Mouse (Mus musculus): Measurements from ENCODE around the gene Vamp2. TPM values are rescaled to one million over a fixed set of nuclear protein-coding genes. Genes with fewer than 3 reads are reported as not detected.

Vamp2 gene
- total RNA-seq, 2 experiments from 2014 or later: 7.2 to 59.2 TPM

- ATAC-seq (replicated peaks; ENCODE audit: poor library complexity, severe bottlenecking): peak; percentile 22
These were observed 35.6 kb downstream of the Vamp2 start for GRCm38 (mm10) chr11:69123693-69124497.

DNA sequence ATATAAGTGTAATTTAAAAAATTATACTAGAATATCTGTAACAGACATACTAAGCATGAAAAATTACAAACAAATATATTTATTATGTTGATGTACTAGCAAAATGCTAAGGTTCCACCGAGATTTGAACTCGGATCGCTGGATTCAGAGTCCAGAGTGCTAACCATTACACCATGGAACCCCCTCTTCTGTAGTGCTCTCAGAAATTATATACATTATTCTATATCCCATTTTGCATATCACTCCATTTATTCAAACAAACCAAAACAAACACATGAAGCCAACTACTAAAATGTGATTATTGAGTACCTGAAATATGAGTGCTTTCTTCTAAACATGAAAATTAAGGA is 36.2 kb downstream of the Vamp2 start:
- ATAC-seq (replicated peaks; ENCODE audit: poor library complexity, severe bottlenecking): no peak

DNA sequence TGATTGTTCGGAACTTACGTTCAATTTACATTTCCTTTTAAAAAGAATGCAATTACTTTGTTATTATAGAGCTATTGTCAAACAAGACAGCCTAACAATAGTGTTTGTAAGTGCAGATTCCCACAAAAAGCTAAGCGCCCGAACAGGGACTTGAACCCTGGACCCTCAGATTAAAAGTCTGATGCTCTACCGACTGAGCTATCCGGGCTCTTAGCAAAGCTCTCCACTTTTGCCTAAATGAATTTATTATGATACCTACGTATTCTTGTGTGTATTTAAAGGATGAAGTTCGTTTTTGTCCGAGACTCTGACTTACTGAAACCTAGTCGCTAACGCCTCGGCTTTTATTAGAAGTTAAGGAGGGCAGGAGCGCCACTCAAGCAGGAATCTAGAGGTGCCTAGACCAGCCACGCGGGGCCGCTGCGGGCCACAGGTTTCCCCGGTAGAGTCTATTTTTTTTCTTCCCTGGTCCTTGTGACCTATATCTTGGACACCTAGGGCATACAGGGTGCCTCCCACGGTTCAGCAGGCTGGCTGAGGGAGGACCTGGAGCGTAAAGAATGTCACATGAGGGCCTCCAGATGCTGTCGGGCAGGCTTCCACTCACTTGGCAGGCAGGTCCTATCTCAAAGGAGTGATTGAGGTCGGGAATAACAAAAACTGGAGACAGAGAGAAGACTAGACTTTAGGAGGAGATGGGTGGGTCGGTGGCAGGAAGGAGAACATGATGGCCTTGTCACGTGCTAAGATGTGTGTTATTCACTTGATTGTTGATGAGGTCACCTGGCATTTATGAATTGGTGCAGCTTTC is 37.0 kb downstream of the Vamp2 start:
- peak; percentile 22 for ATAC-seq (replicated peaks; ENCODE audit: poor library complexity, severe bottlenecking)

DNA sequence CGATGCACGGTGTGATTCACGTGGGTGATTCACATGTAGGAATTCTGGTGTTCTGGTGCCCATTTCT is 37.4 kb downstream of the Vamp2 start, which contains the start of gene Aloxe3:
Aloxe3 (plus strand) TSS at position 45 of the 67 bp plus-strand sequence.
- no peak for ATAC-seq (replicated peaks; ENCODE audit: poor library complexity, severe bottlenecking)

GRCm38 (mm10) chr11:69125919-69126705 is 37.8 kb downstream of the Vamp2 start:
- ATAC-seq (replicated peaks; ENCODE audit: poor library complexity, severe bottlenecking): no peak

DNA sequence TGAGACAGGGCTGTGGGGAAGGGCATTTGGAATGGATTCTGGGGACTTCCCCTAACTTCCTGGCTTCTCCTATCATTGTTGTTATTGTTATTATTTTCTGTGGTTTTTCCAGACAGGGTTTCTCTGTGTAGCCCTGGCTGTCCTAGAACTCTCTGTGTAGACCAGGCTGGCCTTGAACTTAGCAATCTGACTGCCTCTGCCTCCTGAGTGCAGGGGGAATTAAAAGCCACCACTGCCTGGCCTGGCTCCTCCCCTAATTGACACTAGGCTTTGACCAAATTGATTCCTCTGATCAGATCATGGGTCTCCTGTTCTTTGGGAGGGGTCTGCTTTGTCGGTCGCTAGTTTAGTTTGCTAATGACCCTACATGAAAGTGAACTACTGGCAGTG is 38.4 kb downstream of the Vamp2 start:
- no peak for ATAC-seq (replicated peaks; ENCODE audit: poor library complexity, severe bottlenecking)

DNA sequence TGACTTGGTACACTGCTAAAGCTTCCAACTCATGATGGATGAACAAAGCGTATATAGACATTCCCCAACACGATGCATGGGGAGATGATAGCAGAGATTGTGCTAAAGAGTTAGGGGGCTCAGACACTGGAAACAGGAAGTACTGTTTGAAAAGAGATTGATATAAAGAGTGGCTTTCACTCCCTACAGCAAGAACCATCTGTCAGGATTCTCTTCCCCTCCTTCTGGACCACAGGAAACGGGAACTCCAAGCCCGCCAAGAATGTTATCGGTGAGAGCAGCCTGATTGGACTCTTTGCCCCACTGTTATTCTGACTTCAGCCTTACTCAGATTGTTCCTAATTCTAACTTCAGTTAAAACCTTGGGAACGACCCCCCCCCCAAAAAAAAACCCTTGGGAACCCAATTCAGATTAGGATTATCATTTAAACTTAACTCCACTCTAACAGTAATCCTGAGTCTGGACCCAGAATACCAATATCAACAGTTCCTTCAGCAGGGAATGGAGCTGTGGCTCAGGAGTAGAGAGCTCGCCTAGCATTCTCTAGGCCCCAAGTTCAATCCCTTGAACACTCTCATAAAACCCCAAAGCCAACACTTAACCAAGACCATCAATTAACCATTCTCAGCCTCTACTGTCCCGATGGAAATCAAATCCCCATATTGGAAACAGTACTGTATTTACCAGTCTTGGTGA is 40.3 kb downstream of the Vamp2 start:
- no peak for ATAC-seq (replicated peaks; ENCODE audit: poor library complexity, severe bottlenecking)

DNA sequence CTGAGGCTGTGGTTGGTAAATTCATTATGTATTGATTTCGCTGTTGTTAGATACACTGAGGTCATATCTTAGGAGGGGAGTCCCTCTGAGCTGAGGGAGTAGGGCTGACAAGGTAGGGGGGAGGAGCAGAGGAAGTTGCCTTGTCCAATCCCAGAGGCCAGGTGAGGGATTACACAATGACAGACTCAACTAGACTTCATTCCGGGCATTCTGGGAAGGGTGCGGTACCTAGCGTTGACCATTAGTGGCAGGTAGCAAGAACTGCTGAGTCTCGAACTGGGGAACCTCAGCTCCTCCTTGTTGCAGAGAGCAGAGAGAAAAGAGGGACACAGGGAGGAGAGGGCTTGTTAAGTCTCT is 45.3 kb downstream of the Vamp2 start:
- ATAC-seq (replicated peaks; ENCODE audit: poor library complexity, severe bottlenecking): no peak

GRCm38 (mm10) chr11:69133923-69134621 is 45.8 kb downstream of the Vamp2 start:
- ATAC-seq (replicated peaks; ENCODE audit: poor library complexity, severe bottlenecking): peak; percentile 89

- ATAC-seq (replicated peaks; ENCODE audit: poor library complexity, severe bottlenecking): no peak
These were observed 46.3 kb downstream of the Vamp2 start for GRCm38 (mm10) chr11:69134622-69134968.

- no peak for ATAC-seq (replicated peaks; ENCODE audit: poor library complexity, severe bottlenecking)
These were observed 47.1 kb downstream of the Vamp2 start for GRCm38 (mm10) chr11:69135361-69135760.

Other genes starting within 250 kb of the Vamp2 start
- 18.9 and 24.5 TPM in 2 replicates for gene Ndel1, start 216.6 kb upstream of the Vamp2 start, total RNA-seq (2014; fragmentation: Nextera tagmentation)
- 41.7 and 42.7 TPM in 2 replicates for gene Ndel1, start 216.6 kb upstream of the Vamp2 start, total RNA-seq (2017)
- gene Rnf222, start 199.9 kb upstream of the Vamp2 start, total RNA-seq (2014; fragmentation: Nextera tagmentation): not detected in 2 replicates
- not detected in 2 replicates for gene Rnf222, start 199.9 kb upstream of the Vamp2 start, total RNA-seq (2017)
- gene Rpl26, start 186.9 kb upstream of the Vamp2 start, total RNA-seq (2014; fragmentation: Nextera tagmentation): 5,141 and 5,287 TPM in 2 replicates
- 5,847 and 6,613 TPM in 2 replicates for gene Rpl26, start 186.9 kb upstream of the Vamp2 start, total RNA-seq (2017)
- not detected in 2 replicates for gene Odf4, start 161.4 kb upstream of the Vamp2 start, total RNA-seq (2014; fragmentation: Nextera tagmentation)
- not detected in 2 replicates for gene Odf4, start 161.4 kb upstream of the Vamp2 start, total RNA-seq (2017)
- 0.30 TPM in 1 of 2 replicates, not detected in the other for gene Arhgef15, start 131.0 kb upstream of the Vamp2 start, total RNA-seq (2014; fragmentation: Nextera tagmentation)
- gene Arhgef15, start 131.0 kb upstream of the Vamp2 start, total RNA-seq (2017): 0.04 and 0.05 TPM in 2 replicates
- 3.5 and 5.6 TPM in 2 replicates for gene Slc25a35, start 120.4 kb upstream of the Vamp2 start, total RNA-seq (2014; fragmentation: Nextera tagmentation)
- gene Slc25a35, start 120.4 kb upstream of the Vamp2 start, total RNA-seq (2017): 0.47 and 1.1 TPM in 2 replicates
- gene Rangrf, start 113.3 kb upstream of the Vamp2 start, total RNA-seq (2014; fragmentation: Nextera tagmentation): 87.2 and 120 TPM in 2 replicates
- gene Rangrf, start 113.3 kb upstream of the Vamp2 start, total RNA-seq (2017): 47.6 and 56.5 TPM in 2 replicates
- gene Pfas, start 80.0 kb upstream of the Vamp2 start, total RNA-seq (2014; fragmentation: Nextera tagmentation): 47.3 and 48.4 TPM in 2 replicates
- gene Pfas, start 80.0 kb upstream of the Vamp2 start, total RNA-seq (2017): 45.5 and 56.2 TPM in 2 replicates
- gene Ctc1, start 72.6 kb upstream of the Vamp2 start, total RNA-seq (2014; fragmentation: Nextera tagmentation): 50.3 and 66.2 TPM in 2 replicates
- gene Ctc1, start 72.6 kb upstream of the Vamp2 start, total RNA-seq (2017): 17.1 and 22.4 TPM in 2 replicates
- gene Aurkb, start 42.8 kb upstream of the Vamp2 start, total RNA-seq (2014; fragmentation: Nextera tagmentation): 80.2 and 105 TPM in 2 replicates
- 102 and 122 TPM in 2 replicates for gene Aurkb, start 42.8 kb upstream of the Vamp2 start, total RNA-seq (2017)
- 2.0 and 11.4 TPM in 2 replicates for gene Borcs6, start 28.8 kb upstream of the Vamp2 start, total RNA-seq (2014; fragmentation: Nextera tagmentation)
- gene Borcs6, start 28.8 kb upstream of the Vamp2 start, total RNA-seq (2017): 9.4 TPM in 2 replicates
- gene Tmem107, start 17.7 kb upstream of the Vamp2 start, total RNA-seq (2014; fragmentation: Nextera tagmentation): 15.1 and 48.9 TPM in 2 replicates
- 10.4 and 24.9 TPM in 2 replicates for gene Tmem107, start 17.7 kb upstream of the Vamp2 start, total RNA-seq (2017)
- 10.3 and 11.7 TPM in 2 replicates for gene Per1, start 6.7 kb downstream of the Vamp2 start, total RNA-seq (2014; fragmentation: Nextera tagmentation)
- gene Per1, start 6.7 kb downstream of the Vamp2 start, total RNA-seq (2017): 9.4 and 9.8 TPM in 2 replicates
- not detected in 2 replicates for gene Hes7, start 31.9 kb downstream of the Vamp2 start, total RNA-seq (2014; fragmentation: Nextera tagmentation)
- gene Hes7, start 31.9 kb downstream of the Vamp2 start, total RNA-seq (2017): not detected in 2 replicates
- 0.17 TPM in 1 of 2 replicates, not detected in the other for gene 9130213A22Rik, start 34.1 kb downstream of the Vamp2 start, total RNA-seq (2014; fragmentation: Nextera tagmentation)
- gene 9130213A22Rik, start 34.1 kb downstream of the Vamp2 start, total RNA-seq (2017): not detected in 2 replicates
- not detected in 2 replicates for gene Aloxe3, start 37.4 kb downstream of the Vamp2 start, total RNA-seq (2014; fragmentation: Nextera tagmentation)
- gene Aloxe3, start 37.4 kb downstream of the Vamp2 start, total RNA-seq (2017): not detected in 2 replicates
- not detected in 2 replicates for gene Alox12b, start 68.5 kb downstream of the Vamp2 start, total RNA-seq (2014; fragmentation: Nextera tagmentation)
- gene Alox12b, start 68.5 kb downstream of the Vamp2 start, total RNA-seq (2017): not detected in 2 replicates
- gene Alox8, start 109.4 kb downstream of the Vamp2 start, total RNA-seq (2014; fragmentation: Nextera tagmentation): not detected in 2 replicates
- gene Alox8, start 109.4 kb downstream of the Vamp2 start, total RNA-seq (2017): not detected in 2 replicates
- gene Gucy2e, start 148.5 kb downstream of the Vamp2 start, total RNA-seq (2014; fragmentation: Nextera tagmentation): not detected in 2 replicates
- not detected in 2 replicates for gene Gucy2e, start 148.5 kb downstream of the Vamp2 start, total RNA-seq (2017)
- gene Cntrob, start 235.3 kb downstream of the Vamp2 start, total RNA-seq (2014; fragmentation: Nextera tagmentation): 30.7 and 36.3 TPM in 2 replicates
- 21.3 and 24.2 TPM in 2 replicates for gene Cntrob, start 235.3 kb downstream of the Vamp2 start, total RNA-seq (2017)
- 89.2 and 132 TPM in 2 replicates for gene Trappc1, start 235.5 kb downstream of the Vamp2 start, total RNA-seq (2014; fragmentation: Nextera tagmentation)
- gene Trappc1, start 235.5 kb downstream of the Vamp2 start, total RNA-seq (2017): 92.6 and 103 TPM in 2 replicates
- gene Kcnab3, start 237.8 kb downstream of the Vamp2 start, total RNA-seq (2014; fragmentation: Nextera tagmentation): not detected in 2 replicates
- 0.09 TPM in 1 of 2 replicates, not detected in the other for gene Kcnab3, start 237.8 kb downstream of the Vamp2 start, total RNA-seq (2017)